Mouse (Mus musculus): ENCODE results near the gene 1700013G24Rik.

DNA sequence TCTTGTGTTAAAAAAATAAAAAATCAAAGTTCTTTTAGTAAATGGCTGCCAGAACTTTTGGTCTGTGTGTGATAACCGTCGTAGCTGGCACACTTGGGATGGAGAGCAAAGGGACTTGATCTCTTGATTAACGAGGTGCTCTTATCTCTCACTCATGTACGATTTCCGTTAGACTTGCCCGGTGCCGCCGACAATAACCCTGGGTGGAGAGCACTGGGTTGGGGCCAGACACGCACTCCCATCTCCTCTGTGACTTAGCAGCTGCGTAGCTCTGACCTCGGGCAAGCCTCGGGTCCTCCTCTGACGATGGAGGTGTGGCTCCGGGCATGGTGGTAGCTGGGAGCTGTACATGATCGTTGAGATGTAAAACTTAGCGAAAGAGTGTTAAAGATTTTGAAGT lies 30.8 kb downstream of the 1700013G24Rik start:
- TF ChIP-seq CTCF (IDR thresholded peaks at IDR 0.05; ENCODE audit: low read depth) = no peak
- no peak for TF ChIP-seq EP300 (optimal IDR thresholded peaks at IDR 0.05)

Data from stomach, postnatal 0 days (tissue).